9 mouse cellular contexts compared by ENCODE assay signal in the genomic region with DNA sequence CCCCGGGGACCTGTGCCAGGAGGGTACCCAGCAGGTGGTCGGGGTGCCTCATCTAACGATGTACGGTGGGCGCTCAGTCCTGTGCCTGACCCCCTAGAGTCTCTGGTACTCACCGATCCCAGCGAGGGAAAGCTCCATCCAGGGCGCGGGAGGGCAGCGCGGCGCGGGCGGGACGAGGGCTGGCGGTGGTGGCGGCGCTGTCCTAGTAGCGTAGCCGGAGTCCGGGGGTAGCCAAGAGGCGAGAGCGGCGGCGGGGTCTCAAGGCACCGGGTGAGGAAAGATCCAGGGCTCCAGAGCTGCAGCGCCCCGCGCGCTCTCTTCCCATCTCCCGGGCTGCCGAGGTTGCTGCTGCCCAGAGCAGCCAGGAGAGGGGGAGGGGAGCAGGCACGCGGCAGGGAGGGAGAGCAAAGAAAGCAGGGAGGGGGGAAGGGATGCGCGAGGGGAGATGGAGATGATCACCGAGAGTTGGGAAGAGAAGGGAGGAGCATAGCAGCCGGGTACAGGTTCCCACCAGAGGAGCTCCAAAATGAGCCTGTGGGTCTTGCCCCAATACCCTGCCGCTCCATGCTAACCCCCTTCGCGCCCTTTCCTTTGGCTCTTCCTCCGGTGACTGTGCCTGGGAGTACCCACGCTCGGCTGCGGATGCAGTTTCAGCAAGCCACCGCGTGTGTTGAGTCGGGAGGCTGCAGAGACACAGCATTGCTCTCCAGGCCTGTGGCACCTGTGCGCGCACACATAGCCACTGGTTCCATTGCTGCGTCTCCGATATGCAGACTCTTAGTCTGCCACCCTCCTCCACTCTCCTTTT. TPM values are rescaled to one million over a fixed set of nuclear protein-coding genes. Genes with fewer than 3 reads are reported as not detected.
DNase-seq lines count a peak whose midpoint lies in the region; TF ChIP-seq lines count a peak whose summit lies in the region.
"Had no signal": no experiment of that assay in that cellular context is flagged by ENCODE, and none has a peak within 500 bp of the region (broad histone marks: within the 10 kb centered on the region; RNA-seq: fewer than 3 reads in every experiment).

A gene (minus strand): TSS at position 769 of the 808 bp plus-strand sequence.

- no peaks in the 10 kb centered on the region for H3K4me1 ChIP-seq in embryonic fibroblast, embryonic 13.5 days (ENCODE audit: control insufficient read depth, insufficient read depth, low read length)

- TF ChIP-seq POLR2A in embryonic fibroblast, embryonic 13.5 days (IDR thresholded peaks at IDR 0.05; ENCODE audit: low read depth, low read length) = no peak
- no peak for TF ChIP-seq POLR2A in myocyte (IDR thresholded peaks at IDR 0.05; ENCODE audit: insufficient read length, low read depth)

- H3ac ChIP-seq in myocyte (ENCODE audit: control insufficient read depth, insufficient read length) = peak within 1 kb of the TSS; percentile 10

- peak; percentile 89 for DNase-seq in ES-CJ7 (ENCODE audit: low read depth, low spot score)
- DNase-seq in adrenal gland, postnatal 25 days = peak; percentile 9
- peak; percentile 60 for DNase-seq in kidney, adult 11 months
- DNase-seq in left cerebral cortex, postnatal 10 days (ENCODE audit: extremely low spot score in 1 of 2, low spot score in 2 of 2) = peak; percentile 82 to 90
- peak; percentile 19 for DNase-seq in urinary bladder, postnatal 25 days (ENCODE audit: low spot score)
- no peak for DNase-seq in gastrocnemius, postnatal 25 days

- H3K27ac ChIP-seq in embryonic fibroblast, embryonic 13.5 days (ENCODE audit: insufficient read depth, low read length) = no peak within 1 kb of the TSS

- no peaks in the 10 kb centered on the region for H3K36me3 ChIP-seq in myocyte (ENCODE audit: control insufficient read depth, insufficient read depth)

- H3K27me3 ChIP-seq in myocyte (ENCODE audit: control insufficient read depth, insufficient read depth, insufficient read length) = no peaks in the 10 kb centered on the region

- peak within 1 kb of the TSS; percentile 90 for H3K4me2 ChIP-seq in myocyte (ENCODE audit: low read depth)

- H3K79me2 ChIP-seq in myocyte (ENCODE audit: control insufficient read depth, insufficient read depth) = no peaks in the 10 kb centered on the region

- no peak for TF ChIP-seq CTCF in embryonic fibroblast, embryonic 13.5 days (IDR thresholded peaks at IDR 0.05; ENCODE audit: borderline replicate concordance, insufficient read depth, low read length)

- intact Hi-C loops in left cerebral cortex, postnatal 10 days (cut with DNase I) = loop anchor here (10.0 kb wide), 1 partner anchor 515 kb away; a partner anchor contains a TSS

- peak within 1 kb of the TSS; percentile 18 for H3K4me3 ChIP-seq in embryonic fibroblast, embryonic 13.5 days (ENCODE audit: insufficient read depth, low read length)
- H3K4me3 ChIP-seq in myocyte = peak within 1 kb of the TSS; percentile 33

TF ChIP-seq in myocyte, 11 proteins besides CTCF, POLR2A, EP300 and RAD21:
- TF ChIP-seq MYOD1 (IDR thresholded peaks at IDR 0.05; ENCODE audit: control insufficient read depth in 1 of 3, insufficient read length in 2 of 3, low read depth in 2 of 3) (peak in 1 of 3 experiments; percentile 19), POLR2AphosphoS2 (IDR thresholded peaks at IDR 0.05; ENCODE audit: insufficient read length, low read depth) (no peak)
TF ChIP-seq in myocyte: peak in this region for 1.

RNA-seq across cellular contexts. Expression of the gene that starts here (rescaled TPM):
- total RNA-seq in adrenal gland, postnatal 25 days (2021) = 0.27 and 0.52 TPM in 2 replicates
- 0.05 TPM in 1 of 2 replicates, not detected in the other for polyA plus RNA-seq in embryonic fibroblast, embryonic 13.5 days (2011; ENCODE audit: insufficient read length, low read depth, missing spikeins)
- 10 to 100 TPM; 66.3 to 69.9 TPM for total RNA-seq in left cerebral cortex, postnatal 10 days (2021)
- 0.18 TPM for polyA plus RNA-seq in myocyte (2012; fragmentation: generic; extraction: Trizol)
- total RNA-seq in gastrocnemius, postnatal 25 days (2021) = not detected
- total RNA-seq: common myeloid progenitor, adult 5-6 weeks had no signal

Comparison
In these comparisons a context has a peak if more than half of its experiments do, and no peak if none do; other contexts are left out.
1. RNA of the gene that starts here (total RNA-seq): 66.3 to 69.9 TPM in left cerebral cortex, postnatal 10 days; 0.27 to 0.52 TPM in adrenal gland, postnatal 25 days and not detected in gastrocnemius, postnatal 25 days; every median in the first group is over 10 times any median in the second.
2. Peak in DNase-seq in adrenal gland, postnatal 25 days; RNA of the gene not detected or under 1 TPM.